Mouse (Mus musculus): ENCODE results near the gene Cpa3. TPM values are rescaled to one million over a fixed set of nuclear protein-coding genes. Genes with fewer than 3 reads are reported as not detected.

Cpa3 gene
- polyA plus RNA-seq (2012) = 6.0 and 6.3 TPM in 2 replicates

GRCm38 (mm10) chr3:20242050-20242449, at the start of gene Cpa3:
Cpa3 (minus strand) TSS chr3:20242181.

GRCm38 (mm10) chr3:20275633-20276032, 33.7 kb upstream of the Cpa3 start, which contains the start of gene Cpb1:
Cpb1 (minus strand) TSS chr3:20275733.

Other genes with a start within 250 kb of the Cpa3 start
- gene Hps3, start 206.9 kb downstream of the Cpa3 start, polyA plus RNA-seq (2012) = 25.2 and 30.5 TPM in 2 replicates
- 10.4 and 11.6 TPM in 2 replicates for gene Hltf, start 184.4 kb downstream of the Cpa3 start, polyA plus RNA-seq (2012)
- gene Gyg, start 86.9 kb downstream of the Cpa3 start, polyA plus RNA-seq (2012) = 17.6 and 21.0 TPM in 2 replicates
- gene Cpb1, start 33.6 kb upstream of the Cpa3 start, polyA plus RNA-seq (2012) = not detected in 2 replicates
- not detected in 2 replicates for gene Agtr1b, start 125.0 kb upstream of the Cpa3 start, polyA plus RNA-seq (2012)